Mouse (Mus musculus) liver, embryonic 16.5 days (tissue): Measurements from ENCODE around the gene Spata48. TPM values are rescaled to one million over a fixed set of nuclear protein-coding genes. Genes with fewer than 3 reads are reported as not detected.

Experiments
- ATAC-seq: fragments of 200-750 bp; cut with Nextera tagmentation; 2 replicates; pipeline ENCODE4 v1.8.0; 2017; ENCODE audit warnings: low read depth, mild to moderate bottlenecking, moderate number of reproducible peaks, moderate library complexity
- H3K27ac ChIP-seq: fragments of 300-500 bp; sonication (generic); 2 replicates; pipeline ENCODE4 v1.5.1; 2014; ENCODE audit warnings: mild to moderate bottlenecking, low read length
- H3K27me3 ChIP-seq: fragments of 300-500 bp; sonication (generic); 2 replicates; pipeline ENCODE4 v1.6.1; 2014; ENCODE audit warnings: low read depth, low read length, mixed read lengths; ENCODE audit not compliant: control insufficient read depth, insufficient read depth
- H3K36me3 ChIP-seq: fragments of 300-500 bp; sonication (generic); 2 replicates; pipeline ENCODE4 v1.6.1; 2014; ENCODE audit warnings: mild to moderate bottlenecking; ENCODE audit not compliant: control insufficient read depth, insufficient read depth
- H3K4me1 ChIP-seq: fragments of 300-500 bp; sonication (generic); 2 replicates; pipeline ENCODE4 v1.6.1; 2014; ENCODE audit warnings: low read depth, low read length, mixed read lengths; ENCODE audit not compliant: control insufficient read depth
- H3K4me2 ChIP-seq: fragments of 300-500 bp; sonication (generic); 2 replicates; pipeline ENCODE4 v1.6.1; 2014; ENCODE audit warnings: low read depth, low read length, mixed read lengths
- H3K4me3 ChIP-seq: fragments of 300-500 bp; sonication (generic); 2 replicates; pipeline ENCODE4 v1.5.1; 2014; ENCODE audit warnings: low read depth, mild to moderate bottlenecking, low read length
- H3K9ac ChIP-seq: fragments of 300-500 bp; sonication (generic); 2 replicates; pipeline ENCODE4 v1.6.1; 2014; ENCODE audit warnings: low read depth, low read length
- H3K9me3 ChIP-seq: fragments of 300-500 bp; sonication (generic); replicated peaks from 2 replicates; pipeline ENCODE4 v1.6.1; 2016; ENCODE audit warnings: low read length; ENCODE audit not compliant: control insufficient read depth
- WGBS: fragments of 180-500 bp; shearing (Covaris S2); extraction: QIAGEN DNeasy Blood & Tissue Kit; methylation state at CpG from one replicate; pipeline ENCODE4 v1.1.7; 2014; ENCODE audit not compliant: insufficient replicate concordance; 5-methylcytosine and 5-hydroxymethylcytosine counted together
- polyA plus RNA-seq: library from polyadenylated mRNA; unstranded; fragments of >200 nt; fragmentation: Nextera tagmentation; extraction: Ambion mirVana; gene quantifications from 2 replicates; pipeline ENCODE4 v1.2.1, GENCODE M21; 2015

The Spata48 gene
- polyA plus RNA-seq, 1 experiment from 2014 or later: 0.66 TPM

- WGBS: 16% methylated on average over 5 of the region's 5 CpGs
These were observed 60.1 kb downstream of the Spata48 start for GRCm38 (mm10) chr11:11521908-11522441.

GRCm38 (mm10) chr11:11528760-11529159, 66.9 kb downstream of the Spata48 start:
- no peaks in the 10 kb centered on the region for H3K27me3 ChIP-seq
- WGBS: 32% methylated on average over 11 of the region's 11 CpGs
- no peaks in the 10 kb centered on the region; the same call in 1 of the 2 replicates for H3K4me1 ChIP-seq
- no peak overlapping the region for H3K27ac ChIP-seq
- no peaks in the 10 kb centered on the region for H3K36me3 ChIP-seq
- H3K4me2 ChIP-seq: 0 out of 2 replicates have a peak overlapping the region, but pooled peaks have one; percentile 19
- ATAC-seq: no peak
- no peak overlapping the region for H3K4me3 ChIP-seq
- no peaks in the 10 kb centered on the region for H3K9me3 ChIP-seq
- no peak overlapping the region for H3K9ac ChIP-seq

More at GRCm38 (mm10) chr11:11521908-11522441, 60.1 kb downstream of the Spata48 start:
- peak; percentile 76 for ATAC-seq
- H3K4me1 ChIP-seq: peaks cover 8% of the 10 kb centered on the region
- H3K27ac ChIP-seq: no peak overlapping the region
- no peak overlapping the region for H3K4me3 ChIP-seq
- no peak overlapping the region for H3K9ac ChIP-seq
- no peaks in the 10 kb centered on the region for H3K9me3 ChIP-seq
- H3K4me2 ChIP-seq: peak overlapping the region; percentile 33; the same call in 1 of the 2 replicates
- no peaks in the 10 kb centered on the region for H3K36me3 ChIP-seq
- H3K27me3 ChIP-seq: no peaks in the 10 kb centered on the region

GRCm38 (mm10) chr11:11529165-11529564, 67.3 kb downstream of the Spata48 start:
- H3K36me3 ChIP-seq: no peaks in the 10 kb centered on the region
- no peaks in the 10 kb centered on the region for H3K27me3 ChIP-seq
- ATAC-seq: no peak
- no peak overlapping the region for H3K27ac ChIP-seq
- no peaks in the 10 kb centered on the region for H3K9me3 ChIP-seq
- H3K9ac ChIP-seq: no peak overlapping the region
- WGBS: 26% methylated on average over 6 of the region's 6 CpGs
- H3K4me1 ChIP-seq: no peaks in the 10 kb centered on the region; the same call in 1 of the 2 replicates
- H3K4me2 ChIP-seq: 0 out of 2 replicates have a peak overlapping the region, but pooled peaks have one; percentile 19
- no peak overlapping the region for H3K4me3 ChIP-seq

GRCm38 (mm10) chr11:11530126-11530525, 68.2 kb downstream of the Spata48 start:
- Histone ChIP-seq H3K36me3 (no peaks in the 10 kb centered on the region), H3K27ac (no peak overlapping the region), H3K4me3 (no peak overlapping the region), H3K9ac (no peak overlapping the region), H3K4me1 (no peaks in the 10 kb centered on the region; the same call in 1 of the 2 replicates), H3K4me2 (no peak overlapping the region), H3K27me3 (no peaks in the 10 kb centered on the region), H3K9me3 (no peaks in the 10 kb centered on the region)
- 39% methylated on average over 2 of the region's 2 CpGs for WGBS
- ATAC-seq: no peak

GRCm38 (mm10) chr11:11536295-11536694, 74.4 kb downstream of the Spata48 start:
- Histone ChIP-seq H3K4me2 (no peak overlapping the region), H3K9me3 (no peaks in the 10 kb centered on the region), H3K36me3 (no peaks in the 10 kb centered on the region), H3K27me3 (no peaks in the 10 kb centered on the region), H3K4me3 (no peak overlapping the region), H3K4me1 (no peaks in the 10 kb centered on the region; the same call in 1 of the 2 replicates), H3K9ac (no peak overlapping the region), H3K27ac (no peak overlapping the region)
- ATAC-seq: no peak
- WGBS: 53% methylated on average over 1 of the region's 1 CpGs

GRCm38 (mm10) chr11:11545948-11546347, 84.1 kb downstream of the Spata48 start:
- WGBS: 76% methylated on average over 3 of the region's 3 CpGs
- no peaks in the 10 kb centered on the region for H3K9me3 ChIP-seq
- no peaks in the 10 kb centered on the region for H3K27me3 ChIP-seq
- H3K27ac ChIP-seq: no peak overlapping the region
- no peaks in the 10 kb centered on the region for H3K4me1 ChIP-seq
- H3K4me3 ChIP-seq: no peak overlapping the region
- H3K4me2 ChIP-seq: no peak overlapping the region
- no peaks in the 10 kb centered on the region for H3K36me3 ChIP-seq
- no peak overlapping the region for H3K9ac ChIP-seq
- ATAC-seq: no peak

- Histone ChIP-seq H3K4me3 (no peak overlapping the region), H3K4me1 (no peaks in the 10 kb centered on the region), H3K9me3 (no peaks in the 10 kb centered on the region), H3K4me2 (no peak overlapping the region), H3K27me3 (no peaks in the 10 kb centered on the region), H3K9ac (no peak overlapping the region), H3K27ac (no peak overlapping the region), H3K36me3 (no peaks in the 10 kb centered on the region)
- no peak for ATAC-seq
- WGBS: 50% methylated on average over 7 of the region's 7 CpGs
These were observed 85.1 kb downstream of the Spata48 start for GRCm38 (mm10) chr11:11546903-11547511.

GRCm38 (mm10) chr11:11547597-11548240, 85.8 kb downstream of the Spata48 start:
- 29% methylated on average over 7 of the region's 7 CpGs for WGBS
- Histone ChIP-seq H3K4me3 (no peak overlapping the region), H3K4me2 (no peak overlapping the region), H3K9ac (no peak overlapping the region), H3K4me1 (no peaks in the 10 kb centered on the region), H3K27ac (no peak overlapping the region), H3K36me3 (no peaks in the 10 kb centered on the region), H3K27me3 (no peaks in the 10 kb centered on the region), H3K9me3 (no peaks in the 10 kb centered on the region)
- ATAC-seq: no peak

GRCm38 (mm10) chr11:11555563-11555962, 93.7 kb downstream of the Spata48 start:
- 51% methylated on average over 8 of the region's 8 CpGs for WGBS
- H3K9ac ChIP-seq: no peak overlapping the region
- H3K27me3 ChIP-seq: no peaks in the 10 kb centered on the region
- ATAC-seq: no peak
- H3K36me3 ChIP-seq: no peaks in the 10 kb centered on the region
- no peak overlapping the region for H3K4me2 ChIP-seq
- H3K4me3 ChIP-seq: no peak overlapping the region
- H3K4me1 ChIP-seq: peaks cover 10% of the 10 kb centered on the region
- no peak overlapping the region for H3K27ac ChIP-seq
- H3K9me3 ChIP-seq: no peaks in the 10 kb centered on the region
